Mouse (Mus musculus): ENCODE data around the gene Olfr832.
"Not testable (repeated sequence)": the region's sequence is repeated elsewhere in the genome, so short reads cannot be mapped to it uniquely, and the experiment has no call there.

Olfr832 gene

GRCm38 (mm10) chr9:18936822-18937221 lies at the start of gene Olfr832:
Olfr832 (plus strand) TSS chr9:18937122.
- not testable (repeated sequence) for DNase-seq (ENCODE audit: low read depth)

DNA sequence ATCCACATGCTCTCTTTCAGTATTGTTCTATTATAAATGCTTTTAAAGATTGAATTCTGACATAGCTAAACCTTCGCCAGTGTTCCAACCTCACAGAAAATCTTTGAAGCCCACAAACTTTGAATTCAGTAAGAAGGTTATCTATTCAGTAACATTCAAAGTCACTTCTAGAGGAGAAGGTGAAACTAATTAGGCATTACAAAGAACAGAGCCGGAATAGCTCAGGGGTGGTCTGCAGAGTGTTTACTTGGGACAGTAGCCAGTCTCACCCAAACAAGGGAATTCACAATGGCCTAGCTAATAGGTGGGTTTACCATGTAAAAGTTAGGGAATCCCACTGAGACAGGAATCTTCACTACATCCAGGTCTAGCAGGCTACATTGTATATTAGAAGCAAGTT lies 29.2 kb upstream of the Olfr832 start:
- not testable (repeated sequence) for DNase-seq (ENCODE audit: low read depth)

- DNase-seq (ENCODE audit: low read depth): not testable (repeated sequence)
Observed at GRCm38 (mm10) chr9:18927921-18928320, 9.0 kb upstream of the Olfr832 start.

DNA sequence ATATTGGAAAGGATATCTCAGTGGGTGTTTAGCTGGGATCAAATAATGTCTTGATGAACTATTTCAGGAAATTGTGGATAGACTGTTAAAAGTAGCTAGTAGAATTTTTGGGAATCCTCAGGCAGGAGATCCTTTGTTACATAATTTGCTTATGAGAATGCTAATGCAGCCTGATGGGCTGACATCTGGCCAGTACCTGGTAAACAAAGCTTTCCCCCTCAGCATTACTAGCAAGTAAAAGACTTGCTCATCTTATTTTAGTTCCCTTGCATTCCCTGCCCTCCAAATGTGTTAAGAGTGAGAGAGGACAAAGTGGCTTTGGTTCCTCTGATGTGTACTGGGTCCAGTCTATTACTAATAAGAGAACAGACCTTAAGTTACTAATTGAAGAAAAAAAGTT lies 25.1 kb downstream of the Olfr832 start:
- no peak for DNase-seq (ENCODE audit: low read depth)

DNA sequence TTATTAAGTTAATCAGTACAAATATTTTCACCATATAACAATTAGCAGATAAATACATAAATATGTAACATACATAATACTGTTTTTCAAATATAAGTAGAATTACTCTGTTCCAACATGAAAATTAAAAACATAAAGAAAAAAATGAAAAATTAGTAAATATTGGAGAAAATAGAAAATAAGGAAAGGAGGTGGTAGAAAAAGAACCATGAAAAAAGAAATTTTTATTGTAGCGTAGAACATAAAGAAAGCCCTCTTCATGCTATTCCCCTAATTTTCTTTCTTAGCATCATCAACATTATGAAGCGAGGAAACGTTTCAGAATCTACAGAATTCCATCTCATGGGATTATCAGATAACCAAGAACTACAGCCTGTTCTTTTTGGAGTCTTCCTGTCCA lies 50.8 kb downstream of the Olfr832 start, which contains the start of gene Olfr834:
Gene Olfr834 (plus strand): TSS at position 301 of the 400 bp plus-strand sequence.
- no peak for DNase-seq (ENCODE audit: low read depth)

All from NIH3T3 (cell line).